Mouse (Mus musculus) testis, adult 2 months (tissue): ENCODE data around the gene Lrrk1.

ENCODE experiments used
- CTCF ChIP-seq: fragments of 200-500 bp; IDR thresholded peaks from 2 replicates; pipeline ENCODE4 v1.5.1; 2012; ENCODE audit warnings: low read depth, mild to moderate bottlenecking, inconsistent platforms, low read length, moderate library complexity; ENCODE audit not compliant: control insufficient read depth, insufficient read depth, insufficient replicate concordance
- POLR2A ChIP-seq: fragments of 200-500 bp; IDR thresholded peaks from 2 replicates; pipeline ENCODE4 v1.6.1; 2012; ENCODE audit warnings: low read depth, mild to moderate bottlenecking, inconsistent platforms, low read length, moderate library complexity; ENCODE audit not compliant: control insufficient read depth

GRCm38 (mm10) chr7:66405951-66406721, 18.0 kb upstream of the Lrrk1 start:
- TF ChIP-seq POLR2A, result peak; percentile 22; the same call in 1 of the 2 replicates
- no peak for TF ChIP-seq CTCF
